Mouse (Mus musculus) neural tube, embryonic 10.5 days (tissue): ENCODE results near the gene Spry1.

Experiments used
- DNase-seq: peaks from one replicate; pipeline ENCODE4 v3.0.0-alpha.2; 2017; ENCODE audit warnings: low spot score; ENCODE audit errors: extremely low spot score

Spry1 gene

DNA sequence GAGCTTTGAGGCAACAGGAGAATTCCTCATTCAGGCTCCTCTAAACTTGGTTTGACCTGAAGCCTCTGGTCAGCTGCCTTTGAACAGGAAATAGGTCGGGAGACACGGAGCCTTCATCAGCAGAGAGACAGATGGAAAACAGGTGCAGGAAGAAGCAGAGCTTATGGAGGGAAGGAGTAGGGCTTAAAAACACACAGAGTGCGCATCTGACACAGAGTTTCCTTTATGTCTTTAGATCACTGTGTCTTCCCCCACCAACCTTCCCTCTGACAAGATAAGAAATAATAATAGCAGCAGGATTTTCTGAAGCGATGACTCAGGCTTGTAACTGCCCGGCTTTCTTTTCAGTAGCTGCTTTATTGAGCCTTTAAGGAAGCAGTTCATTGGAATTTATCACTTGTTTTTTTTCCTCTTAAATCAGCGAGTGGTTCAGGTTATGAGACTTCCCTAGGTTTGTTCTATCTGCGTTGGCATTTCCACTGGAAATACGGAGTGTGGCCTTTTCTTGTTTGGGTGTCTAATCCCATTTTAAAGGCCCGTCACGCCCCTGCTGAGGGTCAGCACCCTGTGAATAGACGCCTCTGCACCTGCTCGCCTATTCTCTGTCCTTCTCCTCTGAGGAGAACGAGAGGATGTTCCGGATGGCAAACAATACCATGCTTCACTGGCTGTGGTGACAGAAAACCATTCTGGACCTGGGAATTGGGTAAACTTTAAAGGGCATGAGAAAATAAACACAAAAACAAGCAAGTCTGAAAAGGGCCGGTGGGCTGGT lies 32.7 kb downstream of the Spry1 start:
- DNase-seq: no peak

DNA sequence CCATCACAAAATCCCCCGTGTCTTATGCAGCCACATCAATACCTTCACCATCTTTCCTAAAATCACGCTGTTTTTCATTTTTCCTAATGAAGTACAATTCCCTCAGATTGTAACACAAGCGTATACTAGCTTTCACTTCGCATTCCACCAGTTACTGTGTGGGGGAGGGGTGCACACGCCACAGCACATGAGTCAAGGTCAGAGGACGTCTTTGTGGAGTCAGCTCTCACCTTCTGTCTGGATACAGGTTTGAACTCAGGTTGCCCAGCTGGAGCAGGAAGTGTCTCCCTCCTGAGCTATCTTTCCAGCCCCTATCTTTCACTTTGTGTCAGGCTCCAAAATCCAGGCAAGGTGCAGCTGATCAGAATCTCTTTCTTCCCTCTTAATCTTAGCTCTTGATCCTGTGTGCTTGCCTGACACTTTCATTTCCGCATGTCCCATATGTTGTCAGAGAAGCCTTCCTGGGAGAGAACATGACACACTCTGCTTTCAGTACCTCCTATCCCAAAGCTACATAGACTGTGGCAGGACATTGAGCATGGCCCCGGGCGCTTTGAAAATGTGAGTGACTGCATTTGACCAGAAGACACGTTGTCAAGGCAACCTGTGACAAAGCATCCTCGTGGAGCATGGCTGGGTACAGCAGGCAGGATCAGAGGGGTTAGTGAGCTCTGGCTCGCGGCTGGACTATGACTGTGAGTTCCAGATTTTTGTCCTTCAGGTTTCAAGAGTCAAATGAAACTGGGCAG lies 33.9 kb downstream of the Spry1 start:
- no peak for DNase-seq

DNA sequence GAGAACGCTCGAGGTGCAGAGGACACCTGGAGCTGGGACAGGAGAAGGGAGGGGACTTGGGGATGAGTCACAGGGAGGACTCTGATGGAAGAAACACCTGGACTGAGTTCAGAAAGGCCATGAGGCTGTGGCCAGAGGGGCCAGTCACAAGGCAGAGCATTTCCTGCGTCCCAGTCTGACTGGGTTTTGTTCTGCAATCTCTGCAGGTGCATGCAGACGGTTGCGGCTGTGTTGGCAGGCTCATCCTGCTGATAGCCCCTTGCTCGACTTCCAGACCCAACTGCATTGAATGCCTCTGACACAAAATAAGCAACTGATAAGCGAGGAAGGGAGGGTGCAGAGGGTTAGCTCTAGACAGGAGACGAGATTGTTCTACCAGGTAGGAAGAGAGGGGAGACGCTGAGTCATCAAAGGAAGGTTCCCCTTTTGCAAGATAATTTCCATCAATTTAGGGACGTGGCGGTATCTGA lies 35.3 kb downstream of the Spry1 start:
- no peak for DNase-seq

DNA sequence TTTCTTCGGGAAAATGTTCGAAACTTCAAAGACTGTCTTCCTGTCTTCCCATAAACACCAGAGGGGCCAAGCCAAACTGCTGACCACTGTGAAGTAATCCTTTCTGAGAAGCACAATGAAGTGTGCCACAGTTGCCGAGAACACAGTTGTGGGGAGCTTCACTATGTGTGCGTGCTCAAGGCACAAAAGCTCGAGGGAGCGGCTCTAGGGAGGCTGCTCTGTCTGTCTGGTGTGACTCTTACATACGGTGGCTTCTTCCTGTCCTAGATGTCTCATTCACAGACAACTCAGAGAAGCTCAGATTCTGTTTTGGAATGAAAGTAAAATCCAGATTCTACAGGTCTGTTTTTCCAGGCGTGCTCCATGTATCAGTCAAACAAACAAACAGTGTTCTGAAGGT lies 36.5 kb downstream of the Spry1 start:
- DNase-seq: no peak

GRCm38 (mm10) chr3:37686219-37686618 lies 46.5 kb downstream of the Spry1 start:
- no peak for DNase-seq

- no peak for DNase-seq
Measured at GRCm38 (mm10) chr3:37686751-37687150, 47.0 kb downstream of the Spry1 start.

DNA sequence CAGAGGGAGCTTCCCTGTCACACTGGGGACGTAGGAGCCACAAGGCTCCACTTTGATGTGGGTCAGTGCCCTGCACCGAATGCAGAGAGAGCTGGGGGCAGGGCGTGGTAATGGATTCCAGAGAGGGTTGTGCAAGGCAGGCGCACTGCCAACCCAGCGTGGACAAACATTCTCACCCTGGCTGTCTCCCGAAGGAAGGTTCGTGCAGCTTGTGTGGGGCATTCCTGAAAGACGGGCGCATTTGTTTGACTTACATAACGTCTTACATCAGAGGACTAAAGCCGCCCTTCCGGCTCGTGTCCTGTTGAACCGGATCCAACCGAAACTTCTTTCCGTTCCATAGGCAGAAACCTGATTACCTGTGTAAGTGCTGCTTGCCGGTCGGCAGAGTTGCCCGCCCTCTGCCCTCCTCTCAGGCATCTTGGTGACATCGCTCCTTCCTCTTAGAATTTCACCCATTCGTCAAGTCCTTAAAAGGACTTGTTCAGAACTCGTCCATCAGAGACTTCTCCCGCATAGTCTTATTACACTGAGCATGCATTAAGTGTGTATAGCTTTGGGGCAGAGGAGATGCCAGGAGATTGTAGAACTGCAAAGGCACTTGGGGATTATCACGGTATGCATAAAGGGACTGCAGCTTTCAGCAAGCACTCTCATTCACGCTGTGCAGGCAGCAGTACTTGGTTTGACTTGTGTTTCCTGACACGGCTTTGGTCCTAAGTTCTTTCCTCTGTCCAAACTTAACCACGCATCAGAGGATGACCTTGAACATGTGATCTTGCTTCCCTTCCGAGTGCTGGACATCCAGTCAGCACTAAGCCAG lies 47.6 kb downstream of the Spry1 start:
- peak; percentile 42 for DNase-seq

GRCm38 (mm10) chr3:37692945-37693344 lies 53.2 kb downstream of the Spry1 start:
- no peak for DNase-seq

DNA sequence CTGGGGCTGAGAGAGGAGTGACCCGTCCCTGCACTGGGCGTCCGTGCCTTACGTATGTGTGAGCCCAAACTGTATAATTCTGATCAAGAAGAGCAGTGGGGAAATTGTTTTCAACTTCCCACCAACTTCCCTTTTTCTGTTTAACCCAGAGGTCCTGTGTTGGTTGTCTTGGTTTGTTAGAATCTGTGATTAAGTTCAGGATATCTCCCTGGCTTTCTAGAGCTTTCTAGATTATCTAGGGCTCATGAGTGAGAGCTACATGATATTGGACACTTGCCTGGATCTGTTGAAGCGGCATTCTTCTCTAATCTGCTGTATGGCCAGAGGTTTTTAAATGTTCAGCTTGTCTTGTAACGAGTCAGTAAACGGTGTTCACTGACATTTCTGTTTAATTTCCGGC lies 53.8 kb downstream of the Spry1 start:
- no peak for DNase-seq
